In genomic region chr8:21930754-21931153, GRCm38 (mm10) we compare ENCODE assay signal across 20 mouse cellular contexts. TPM values are rescaled to one million over a fixed set of nuclear protein-coding genes. Genes with fewer than 3 reads are reported as not detected.
"Had no signal": no experiment of that assay in that cellular context is flagged by ENCODE, and none has a peak within 500 bp of the region (broad histone marks: within the 10 kb centered on the region; RNA-seq: fewer than 3 reads in every experiment).

No protein-coding gene starts in this region.

RNA-seq across cellular contexts. Expression of gene Defb15, which starts 1.8 kb away (rescaled TPM):
- polyA plus RNA-seq: cerebellum, adult 2 months; cortical plate, adult 2 months; embryonic facial prominence, embryonic 10.5 days; embryonic facial prominence, embryonic 11.5 days; embryonic facial prominence, embryonic 12.5 days; embryonic facial prominence, embryonic 13.5 days; embryonic facial prominence, embryonic 14.5 days; embryonic facial prominence, embryonic 15.5 days; erythroblast, embryonic 14.5 days; forebrain, embryonic 10.5 days; forebrain, embryonic 11.5 days; forebrain, embryonic 12.5 days; forebrain, embryonic 13.5 days; forebrain, embryonic 14.5 days; forebrain, embryonic 15.5 days; forebrain, embryonic 16.5 days; forebrain, postnatal 0 days; frontal cortex, adult 2 months; heart, adult 2 months had no signal

RNA-seq across cellular contexts. Expression of gene Defb35, which starts 7.4 kb away (rescaled TPM):
- polyA plus RNA-seq: cerebellum, adult 2 months; cortical plate, adult 2 months; embryonic facial prominence, embryonic 10.5 days; embryonic facial prominence, embryonic 11.5 days; embryonic facial prominence, embryonic 12.5 days; embryonic facial prominence, embryonic 13.5 days; embryonic facial prominence, embryonic 14.5 days; embryonic facial prominence, embryonic 15.5 days; erythroblast, embryonic 14.5 days; forebrain, embryonic 10.5 days; forebrain, embryonic 11.5 days; forebrain, embryonic 12.5 days; forebrain, embryonic 13.5 days; forebrain, embryonic 14.5 days; forebrain, embryonic 15.5 days; forebrain, embryonic 16.5 days; forebrain, postnatal 0 days; frontal cortex, adult 2 months; gonadal fat pad, adult 2 months; heart, adult 2 months had no signal

RNA-seq across cellular contexts. Expression of gene Defb13, which starts 15.8 kb away (rescaled TPM):
- polyA plus RNA-seq: cerebellum, adult 2 months; cortical plate, adult 2 months; embryonic facial prominence, embryonic 10.5 days; embryonic facial prominence, embryonic 11.5 days; embryonic facial prominence, embryonic 12.5 days; embryonic facial prominence, embryonic 13.5 days; embryonic facial prominence, embryonic 14.5 days; embryonic facial prominence, embryonic 15.5 days; erythroblast, embryonic 14.5 days; forebrain, embryonic 10.5 days; forebrain, embryonic 11.5 days; forebrain, embryonic 12.5 days; forebrain, embryonic 13.5 days; forebrain, embryonic 14.5 days; forebrain, embryonic 15.5 days; forebrain, embryonic 16.5 days; forebrain, postnatal 0 days; frontal cortex, adult 2 months; heart, adult 2 months had no signal

RNA-seq across cellular contexts. Expression of gene Defb11, which starts 24.5 kb away (rescaled TPM):
- polyA plus RNA-seq: cerebellum, adult 2 months; cortical plate, adult 2 months; embryonic facial prominence, embryonic 11.5 days; embryonic facial prominence, embryonic 12.5 days; embryonic facial prominence, embryonic 13.5 days; embryonic facial prominence, embryonic 15.5 days; erythroblast, embryonic 14.5 days; forebrain, embryonic 10.5 days; forebrain, embryonic 11.5 days; frontal cortex, adult 2 months; heart, adult 2 months had no signal

RNA-seq across cellular contexts. Expression of gene Fam90a1a, which starts 27.8 kb away (rescaled TPM):
- polyA plus RNA-seq: cerebellum, adult 2 months; cortical plate, adult 2 months; embryonic facial prominence, embryonic 10.5 days; embryonic facial prominence, embryonic 11.5 days; embryonic facial prominence, embryonic 12.5 days; embryonic facial prominence, embryonic 13.5 days; embryonic facial prominence, embryonic 14.5 days; embryonic facial prominence, embryonic 15.5 days; erythroblast, embryonic 14.5 days; forebrain, embryonic 10.5 days; forebrain, embryonic 11.5 days; forebrain, embryonic 12.5 days; forebrain, embryonic 13.5 days; forebrain, embryonic 14.5 days; forebrain, embryonic 15.5 days; forebrain, embryonic 16.5 days; forebrain, postnatal 0 days; frontal cortex, adult 2 months; heart, adult 2 months had no signal
